Mouse (Mus musculus): ENCODE data around the gene Map2k5. TPM values are rescaled to one million over a fixed set of nuclear protein-coding genes. Genes with fewer than 3 reads are reported as not detected.

The Map2k5 gene
- polyA plus RNA-seq, 1 experiment from 2014 or later = 9.2 TPM

GRCm38 (mm10) chr9:63341761-63342160, 35.9 kb downstream of the Map2k5 start:
- Histone ChIP-seq H3K4me3 (replicated peaks) (no peak overlapping the region), H3K27me3 (no peaks in the 10 kb centered on the region), H3K4me1 (replicated peaks) (no peaks in the 10 kb centered on the region), H3K4me2 (no peak overlapping the region), H3K27ac (replicated peaks) (no peak overlapping the region), H3K9ac (no peak overlapping the region), H3K9me3 (replicated peaks) (no peaks in the 10 kb centered on the region), H3K36me3 (replicated peaks) (peaks cover 4% of the 10 kb centered on the region; the same call in 1 of the 2 replicates)
- ATAC-seq (ENCODE audit: insufficient read depth) = no peak
- 65% methylated on average over 3 of the region's 3 CpGs for WGBS (ENCODE audit: insufficient replicate concordance)

DNA sequence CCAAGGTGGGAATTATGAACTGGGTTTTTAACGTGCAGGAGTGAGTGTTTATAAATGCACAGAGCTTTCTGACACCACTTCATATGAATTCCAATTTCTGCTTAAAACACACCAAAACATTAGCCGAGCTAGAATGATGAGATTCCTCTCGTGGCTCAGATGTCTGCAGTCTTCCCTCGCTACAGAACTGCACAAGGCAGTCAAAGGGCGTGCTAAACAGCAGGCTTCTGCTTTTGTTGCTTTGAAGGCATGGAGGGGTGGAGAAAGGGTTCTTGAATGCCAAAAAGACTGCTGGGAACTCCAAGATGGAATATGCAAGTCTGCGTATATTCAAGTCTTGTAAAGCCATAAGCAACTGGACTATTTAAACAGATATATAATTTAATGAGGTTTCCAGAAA, 38.4 kb downstream of the Map2k5 start:
- Histone ChIP-seq H3K9ac (no peak overlapping the region), H3K4me2 (no peak overlapping the region), H3K36me3 (replicated peaks) (peaks cover 6% of the 10 kb centered on the region; the same call in 1 of the 2 replicates), H3K27ac (replicated peaks) (no peak overlapping the region), H3K27me3 (no peaks in the 10 kb centered on the region), H3K4me3 (replicated peaks) (no peak overlapping the region), H3K4me1 (replicated peaks) (no peaks in the 10 kb centered on the region), H3K9me3 (replicated peaks) (no peaks in the 10 kb centered on the region)
- 77% methylated on average over 6 of the region's 6 CpGs for WGBS (ENCODE audit: insufficient replicate concordance)
- no peak for ATAC-seq (ENCODE audit: insufficient read depth)

GRCm38 (mm10) chr9:63338716-63339115, 39.0 kb downstream of the Map2k5 start:
- H3K36me3 ChIP-seq (replicated peaks) = peaks cover 9% of the 10 kb centered on the region; the same call in 1 of the 2 replicates
- ATAC-seq (ENCODE audit: insufficient read depth) = no peak
- no peaks in the 10 kb centered on the region for H3K4me1 ChIP-seq (replicated peaks)
- 74% methylated on average over 6 of the region's 6 CpGs for WGBS (ENCODE audit: insufficient replicate concordance)
- H3K9me3 ChIP-seq (replicated peaks) = no peaks in the 10 kb centered on the region
- H3K27ac ChIP-seq (replicated peaks) = no peak overlapping the region
- H3K4me2 ChIP-seq = no peak overlapping the region
- H3K4me3 ChIP-seq (replicated peaks) = no peak overlapping the region
- no peaks in the 10 kb centered on the region for H3K27me3 ChIP-seq
- H3K9ac ChIP-seq = no peak overlapping the region

GRCm38 (mm10) chr9:63335816-63336215, 41.9 kb downstream of the Map2k5 start:
- no peaks in the 10 kb centered on the region for H3K27me3 ChIP-seq
- H3K9me3 ChIP-seq (replicated peaks) = no peaks in the 10 kb centered on the region
- H3K9ac ChIP-seq = no peak overlapping the region
- H3K27ac ChIP-seq (replicated peaks) = no peak overlapping the region
- no peak overlapping the region for H3K4me3 ChIP-seq (replicated peaks)
- H3K4me1 ChIP-seq (replicated peaks) = no peaks in the 10 kb centered on the region
- 88% methylated on average over 4 of the region's 4 CpGs for WGBS (ENCODE audit: insufficient replicate concordance)
- no peak overlapping the region for H3K4me2 ChIP-seq
- peaks cover 18% of the 10 kb centered on the region; the same call in 1 of the 2 replicates for H3K36me3 ChIP-seq (replicated peaks)
- no peak for ATAC-seq (ENCODE audit: insufficient read depth)

GRCm38 (mm10) chr9:63333074-63333473, 44.6 kb downstream of the Map2k5 start:
- Histone ChIP-seq H3K4me3 (replicated peaks) (no peak overlapping the region), H3K27me3 (no peaks in the 10 kb centered on the region), H3K36me3 (replicated peaks) (peaks cover 18% of the 10 kb centered on the region; the same call in 1 of the 2 replicates), H3K4me1 (replicated peaks) (no peaks in the 10 kb centered on the region), H3K27ac (replicated peaks) (no peak overlapping the region), H3K9me3 (replicated peaks) (no peaks in the 10 kb centered on the region), H3K4me2 (no peak overlapping the region), H3K9ac (no peak overlapping the region)
- no peak for ATAC-seq (ENCODE audit: insufficient read depth)
- WGBS (ENCODE audit: insufficient replicate concordance) = 88% methylated on average over 2 of the region's 2 CpGs

GRCm38 (mm10) chr9:63331246-63331645, 46.5 kb downstream of the Map2k5 start:
- Histone ChIP-seq H3K9me3 (replicated peaks) (no peaks in the 10 kb centered on the region), H3K4me2 (no peak overlapping the region), H3K27ac (replicated peaks) (no peak overlapping the region), H3K9ac (no peak overlapping the region), H3K27me3 (no peaks in the 10 kb centered on the region), H3K4me3 (replicated peaks) (no peak overlapping the region), H3K4me1 (replicated peaks) (no peaks in the 10 kb centered on the region), H3K36me3 (replicated peaks) (peaks cover 12% of the 10 kb centered on the region; the same call in 1 of the 2 replicates)
- 71% methylated on average over 6 of the region's 6 CpGs for WGBS (ENCODE audit: insufficient replicate concordance)
- no peak for ATAC-seq (ENCODE audit: insufficient read depth)

DNA sequence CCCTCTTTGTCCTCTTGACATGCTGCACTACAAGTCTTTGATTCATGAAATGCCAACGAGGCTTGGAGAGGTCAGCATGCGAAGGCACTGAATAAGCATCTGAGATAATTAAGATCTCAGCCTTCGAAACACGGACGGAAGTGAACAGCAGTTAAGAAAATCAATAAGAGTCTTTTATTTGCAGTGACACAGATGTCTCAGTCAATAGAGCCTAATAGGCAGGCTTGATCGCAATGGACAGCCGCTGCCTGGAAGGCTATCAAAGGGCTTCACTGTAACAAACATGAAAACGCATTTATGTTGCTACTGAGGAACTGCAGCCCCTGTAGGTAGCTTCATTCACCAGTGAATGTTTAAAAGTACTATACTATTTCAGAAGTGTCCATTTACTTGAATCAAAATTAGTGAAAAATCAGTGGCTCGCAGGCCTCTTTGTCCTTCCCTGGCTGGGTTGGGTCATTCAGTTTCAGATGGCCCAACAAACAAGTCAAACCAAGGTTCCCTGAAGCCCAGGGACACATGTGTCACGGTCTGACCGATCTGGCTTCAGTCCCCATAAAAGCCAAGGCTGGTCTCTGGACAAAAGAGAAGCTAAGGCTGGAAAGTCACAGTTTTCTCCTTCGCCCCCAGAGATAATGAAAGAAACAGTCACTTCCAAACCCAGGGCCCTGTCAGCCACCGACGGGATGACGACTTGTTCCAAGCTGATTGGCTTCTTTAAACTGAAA, 48.6 kb downstream of the Map2k5 start:
- Histone ChIP-seq H3K4me1 (replicated peaks) (no peaks in the 10 kb centered on the region), H3K9me3 (replicated peaks) (no peaks in the 10 kb centered on the region), H3K27me3 (no peaks in the 10 kb centered on the region), H3K4me3 (replicated peaks) (no peak overlapping the region), H3K27ac (replicated peaks) (no peak overlapping the region), H3K4me2 (no peak overlapping the region), H3K9ac (no peak overlapping the region), H3K36me3 (replicated peaks) (peaks cover 12% of the 10 kb centered on the region; the same call in 1 of the 2 replicates)
- ATAC-seq (ENCODE audit: insufficient read depth) = no peak
- 77% methylated on average over 15 of the region's 15 CpGs for WGBS (ENCODE audit: insufficient replicate concordance)

DNA sequence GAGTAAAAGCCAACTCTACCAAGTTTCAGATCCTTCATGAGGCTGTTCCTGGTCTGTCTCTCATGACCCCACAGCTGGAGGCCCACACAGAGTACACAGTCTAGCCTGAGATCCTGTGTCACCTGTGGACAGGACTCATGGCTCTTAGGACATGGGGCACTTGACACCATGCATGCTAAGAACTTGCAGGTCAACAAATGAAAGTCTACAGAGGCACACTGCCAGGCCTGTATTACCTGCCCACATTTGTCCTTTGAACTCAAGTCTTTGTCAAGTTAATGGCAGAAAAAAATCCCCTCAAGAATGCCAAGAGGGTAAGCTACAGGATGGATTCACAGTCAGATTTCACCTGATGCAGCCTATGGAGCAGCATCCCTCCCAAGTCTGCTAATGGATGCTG, 62.5 kb downstream of the Map2k5 start:
- H3K36me3 ChIP-seq (replicated peaks) = 0 out of 2 replicates have a peak, but pooled peaks cover 4% of the 10 kb centered on the region
- no peak overlapping the region for H3K4me2 ChIP-seq
- H3K9ac ChIP-seq = no peak overlapping the region
- no peaks in the 10 kb centered on the region for H3K9me3 ChIP-seq (replicated peaks)
- no peaks in the 10 kb centered on the region for H3K4me1 ChIP-seq (replicated peaks)
- H3K4me3 ChIP-seq (replicated peaks) = no peak overlapping the region
- no peak overlapping the region for H3K27ac ChIP-seq (replicated peaks)
- no peaks in the 10 kb centered on the region for H3K27me3 ChIP-seq
- no peak for ATAC-seq (ENCODE audit: insufficient read depth)

- Histone ChIP-seq H3K27ac (replicated peaks) (no peak overlapping the region), H3K4me3 (replicated peaks) (no peak overlapping the region), H3K27me3 (no peaks in the 10 kb centered on the region), H3K9me3 (replicated peaks) (no peaks in the 10 kb centered on the region), H3K36me3 (replicated peaks) (no peaks in the 10 kb centered on the region), H3K4me1 (replicated peaks) (no peaks in the 10 kb centered on the region), H3K4me2 (no peak overlapping the region), H3K9ac (no peak overlapping the region)
- WGBS (ENCODE audit: insufficient replicate concordance) = 55% methylated on average over 4 of the region's 4 CpGs
- ATAC-seq (ENCODE audit: insufficient read depth) = no peak
These were observed 63.6 kb downstream of the Map2k5 start for GRCm38 (mm10) chr9:63314126-63314525.

GRCm38 (mm10) chr9:63309956-63310355, 67.7 kb downstream of the Map2k5 start:
- no peak for ATAC-seq (ENCODE audit: insufficient read depth)
- WGBS (ENCODE audit: insufficient replicate concordance) = 70% methylated on average over 6 of the region's 6 CpGs
- no peak overlapping the region for H3K9ac ChIP-seq
- no peaks in the 10 kb centered on the region for H3K9me3 ChIP-seq (replicated peaks)
- no peaks in the 10 kb centered on the region for H3K4me1 ChIP-seq (replicated peaks)
- H3K4me2 ChIP-seq = no peak overlapping the region
- H3K27ac ChIP-seq (replicated peaks) = no peak overlapping the region
- H3K27me3 ChIP-seq = no peaks in the 10 kb centered on the region
- H3K4me3 ChIP-seq (replicated peaks) = no peak overlapping the region
- 0 out of 2 replicates have a peak, but pooled peaks cover 4% of the 10 kb centered on the region for H3K36me3 ChIP-seq (replicated peaks)

- ATAC-seq (ENCODE audit: insufficient read depth) = no peak
- Histone ChIP-seq H3K27me3 (no peaks in the 10 kb centered on the region), H3K4me1 (replicated peaks) (no peaks in the 10 kb centered on the region), H3K36me3 (replicated peaks) (0 out of 2 replicates have a peak, but pooled peaks cover 4% of the 10 kb centered on the region), H3K4me2 (no peak overlapping the region), H3K4me3 (replicated peaks) (no peak overlapping the region), H3K9ac (no peak overlapping the region), H3K9me3 (replicated peaks) (no peaks in the 10 kb centered on the region), H3K27ac (replicated peaks) (no peak overlapping the region)
- 20% methylated on average over 5 of the region's 5 CpGs for WGBS (ENCODE audit: insufficient replicate concordance)
These were observed 68.7 kb downstream of the Map2k5 start for GRCm38 (mm10) chr9:63309008-63309407.

DNA sequence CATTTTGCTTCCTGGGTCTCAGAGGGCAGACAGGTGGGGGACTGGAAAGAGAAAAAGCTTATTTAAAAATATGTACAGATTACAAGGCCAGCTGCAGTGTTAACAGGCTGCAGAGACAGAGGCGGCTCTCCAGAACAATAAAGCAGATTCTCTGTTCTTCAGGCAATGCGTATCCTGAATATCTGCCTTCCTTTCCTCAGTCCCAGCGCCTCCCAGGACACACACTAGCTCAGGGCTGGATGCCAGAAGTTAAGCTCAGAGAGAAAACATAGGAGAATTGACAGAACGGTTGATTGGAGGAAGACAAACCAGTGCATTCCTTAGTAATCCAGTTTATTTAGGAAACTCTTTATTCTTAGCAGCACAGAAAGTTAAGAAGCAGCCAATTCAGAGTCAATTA, 69.3 kb downstream of the Map2k5 start:
- 81% methylated on average over 4 of the region's 4 CpGs for WGBS (ENCODE audit: insufficient replicate concordance)
- Histone ChIP-seq H3K36me3 (replicated peaks) (0 out of 2 replicates have a peak, but pooled peaks cover 4% of the 10 kb centered on the region), H3K4me1 (replicated peaks) (no peaks in the 10 kb centered on the region), H3K4me3 (replicated peaks) (no peak overlapping the region), H3K4me2 (no peak overlapping the region), H3K9ac (no peak overlapping the region), H3K27me3 (no peaks in the 10 kb centered on the region), H3K9me3 (replicated peaks) (no peaks in the 10 kb centered on the region), H3K27ac (replicated peaks) (no peak overlapping the region)
- no peak for ATAC-seq (ENCODE audit: insufficient read depth)

Data from liver, embryonic 15.5 days (tissue).